Comparison of ENCODE assay signal across 8 mouse cellular contexts in the genomic region with DNA sequence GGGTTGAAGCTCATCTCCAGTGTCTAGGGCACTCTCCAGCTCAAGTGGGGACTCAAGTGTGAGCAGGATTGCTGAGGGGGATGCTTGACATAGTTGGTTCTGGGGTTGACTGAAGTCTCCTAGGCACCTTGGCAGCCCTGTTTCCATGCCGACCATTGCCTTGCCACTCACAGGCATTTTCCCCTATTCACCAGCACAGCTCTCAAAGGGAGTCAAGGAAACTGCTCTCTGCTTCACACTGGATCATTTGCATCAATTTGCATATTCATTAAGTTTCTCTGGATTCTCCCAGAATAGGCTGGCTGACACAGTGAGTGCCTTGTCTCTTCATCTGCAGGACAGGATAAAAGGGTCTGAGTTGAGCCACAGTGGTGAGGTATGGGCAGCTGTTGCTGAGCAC.
DNase-seq lines count a peak whose midpoint lies in the region; ATAC-seq lines count a peak whose summit lies in the region.

No protein-coding gene starts in this region.

- no peaks in the 10 kb centered on the region for H3K36me3 ChIP-seq in neural tube, embryonic 13.5 days

- no peak overlapping the region for H3K4me3 ChIP-seq in neural tube, embryonic 13.5 days

- H3K4me2 ChIP-seq in neural tube, embryonic 13.5 days = no peak overlapping the region

- H3K4me1 ChIP-seq in neural tube, embryonic 13.5 days (replicated peaks) = peaks cover 50% of the 10 kb centered on the region

- intact Hi-C loops in left cerebral cortex, postnatal 25 days (cut with DNase I) = loop anchor here (5.0 kb wide), 1 partner anchor 45 kb away; no protein-coding TSS in a partner anchor
- intact Hi-C loops in heart, postnatal 10 days (cut with DNase I) = no loop called here

- H3K27me3 ChIP-seq in neural tube, embryonic 13.5 days = no peaks in the 10 kb centered on the region

- DNase-seq in embryo, embryonic 9.5 days (ENCODE audit: extremely low spot score) = peak; percentile 28
- peak; percentile 51 to 57 for DNase-seq in frontal cortex, postnatal 25 days (ENCODE audit: low spot score in 2 of 2)
- peak; percentile 65 to 90 for DNase-seq in left cerebral cortex, postnatal 25 days (ENCODE audit: low spot score in 2 of 2)
- DNase-seq in urinary bladder, postnatal 14 days (ENCODE audit: low spot score) = no peak
- no peak for DNase-seq in heart, postnatal 10 days
- no peak for DNase-seq in kidney, postnatal 10 days

- WGBS in neural tube, embryonic 13.5 days = 17% methylated on average over 1 of the region's 1 CpGs

- ATAC-seq in neural tube, embryonic 13.5 days (ENCODE audit: low read depth) = peak; percentile 89
- ATAC-seq in monocyte, adult 5-6 weeks (replicated peaks; ENCODE audit: insufficient number of reproducible peaks, low FRiP score, low TSS enrichment, poor library complexity, severe bottlenecking) = no peak

- 0 out of 2 replicates have a peak overlapping the region, but pooled peaks have one; percentile 0 for H3K9ac ChIP-seq in neural tube, embryonic 13.5 days

- no peaks in the 10 kb centered on the region for H3K9me3 ChIP-seq in neural tube, embryonic 13.5 days

- H3K27ac ChIP-seq in neural tube, embryonic 13.5 days (replicated peaks) = peak overlapping the region; percentile 92

Comparison
In these comparisons a context has a peak if more than half of its experiments do, and no peak if none do; other contexts are left out.
1. DNase-seq: peak in embryo, embryonic 9.5 days (single experiment), frontal cortex, postnatal 25 days (2 of 2) and left cerebral cortex, postnatal 25 days (2 of 2); none in urinary bladder, postnatal 14 days (single experiment), heart, postnatal 10 days (0 of 2) and kidney, postnatal 10 days (single experiment).